Mouse (Mus musculus) hindlimb bud, embryonic 11.5 days (tissue): ENCODE data around the gene Gpc1.

Experiments used
- DNase-seq: peaks from one replicate; pipeline ENCODE4 v3.0.0-alpha.2; 2012; ENCODE audit warnings: low read depth, low spot score; ENCODE audit errors: extremely low spot score

Gpc1 gene

GRCm38 (mm10) chr1:92878066-92878741 lies 46.8 kb downstream of the Gpc1 start:
- DNase-seq = no peak

GRCm38 (mm10) chr1:92879266-92879665 lies 47.8 kb downstream of the Gpc1 start:
- no peak for DNase-seq

DNA sequence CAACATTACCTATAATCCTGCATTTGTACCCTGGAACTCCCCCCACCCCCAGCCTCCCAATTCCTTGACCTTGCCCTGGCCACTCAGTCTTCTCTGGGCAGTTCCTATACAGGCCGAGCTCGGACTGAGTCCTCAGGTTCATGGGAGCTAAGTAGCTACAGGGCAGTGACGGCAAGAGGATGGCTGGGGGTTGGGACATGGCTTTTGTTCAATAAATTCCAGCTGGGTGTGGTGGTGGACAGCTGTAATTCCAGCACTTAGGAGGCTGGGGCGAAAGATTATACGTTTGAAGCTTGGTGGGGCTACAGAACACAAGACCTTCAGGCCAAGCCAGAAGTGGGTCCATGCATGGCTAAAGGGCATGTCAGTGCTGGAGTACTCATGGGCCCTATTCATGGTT lies 48.7 kb downstream of the Gpc1 start:
- no peak for DNase-seq

GRCm38 (mm10) chr1:92881982-92882381 lies 50.5 kb downstream of the Gpc1 start:
- no peak for DNase-seq

DNA sequence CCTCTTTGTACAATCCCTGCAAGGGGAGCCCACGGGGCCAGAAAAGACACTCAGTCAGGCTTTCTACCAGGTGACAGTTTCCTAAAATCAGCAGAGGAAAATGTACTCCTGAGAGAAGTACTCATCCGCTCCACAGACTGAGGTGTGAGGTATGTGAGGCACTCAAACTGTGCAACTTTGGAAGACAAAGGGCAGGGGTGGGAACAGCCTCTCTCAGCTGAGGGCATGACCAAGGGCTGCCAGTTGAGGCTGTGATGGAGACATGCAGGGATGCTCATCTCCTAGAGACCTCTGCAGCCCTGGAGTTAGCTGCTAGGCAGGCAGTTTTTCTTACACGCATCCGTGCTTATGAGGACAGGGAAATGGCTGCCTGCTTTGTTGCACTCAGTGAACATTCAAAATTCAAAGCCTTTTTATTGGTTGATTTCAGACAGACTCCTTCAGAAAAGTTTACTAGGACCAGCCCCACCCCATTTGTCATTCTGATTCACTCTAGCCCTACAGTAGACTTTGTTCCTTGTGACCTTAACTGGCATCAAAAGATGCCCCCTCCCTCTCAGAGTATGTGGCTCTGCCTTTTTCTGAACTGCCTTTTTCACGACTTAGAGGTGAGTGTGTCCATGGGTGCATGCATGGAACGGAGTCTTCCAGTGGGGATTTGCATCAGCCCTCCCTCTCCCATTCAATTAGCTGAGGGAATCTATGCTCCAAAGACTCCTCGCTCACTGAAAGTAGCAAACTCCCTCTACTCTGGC lies 57.6 kb downstream of the Gpc1 start:
- no peak for DNase-seq

- no peak for DNase-seq
Measured at GRCm38 (mm10) chr1:92892791-92893190, 61.3 kb downstream of the Gpc1 start.

DNA sequence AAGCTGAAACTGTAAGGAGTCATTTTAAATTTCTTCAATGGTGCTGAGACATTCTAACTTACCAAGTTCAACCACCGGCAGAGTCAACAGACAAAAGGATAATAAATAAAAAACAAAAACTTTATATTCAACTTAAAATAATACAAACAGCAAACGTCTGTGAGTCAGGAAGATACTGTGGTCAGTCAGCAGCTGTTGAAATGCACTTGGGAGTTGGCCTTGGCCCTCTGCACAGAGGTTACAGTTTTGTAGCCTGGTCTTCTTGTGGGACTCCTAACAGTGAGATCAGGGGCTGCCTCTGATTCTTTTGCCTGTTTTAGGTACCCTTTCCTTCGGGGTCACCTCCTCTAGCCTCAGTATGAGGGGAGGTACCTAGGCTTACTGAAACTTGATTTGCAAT lies 62.5 kb downstream of the Gpc1 start:
- DNase-seq = no peak

DNA sequence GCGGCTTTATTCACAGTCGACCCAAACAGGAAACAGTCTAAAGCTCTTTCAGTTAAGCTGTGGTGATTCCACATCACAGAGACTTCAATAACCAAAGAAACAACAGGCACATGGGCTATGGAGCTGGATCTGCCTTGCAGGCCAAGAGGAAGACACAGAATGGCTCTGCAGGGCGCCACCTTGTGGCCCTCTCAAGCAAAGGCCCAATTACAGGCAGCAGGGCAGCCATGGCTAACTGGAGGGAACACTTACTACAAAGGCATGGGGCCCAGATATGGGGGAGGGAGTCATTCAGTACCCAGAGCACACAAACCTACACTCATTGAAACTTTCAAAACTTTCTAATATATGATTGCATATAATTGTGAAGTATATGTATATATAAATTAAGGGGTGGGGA lies 63.6 kb downstream of the Gpc1 start:
- peak; percentile 72 for DNase-seq

DNA sequence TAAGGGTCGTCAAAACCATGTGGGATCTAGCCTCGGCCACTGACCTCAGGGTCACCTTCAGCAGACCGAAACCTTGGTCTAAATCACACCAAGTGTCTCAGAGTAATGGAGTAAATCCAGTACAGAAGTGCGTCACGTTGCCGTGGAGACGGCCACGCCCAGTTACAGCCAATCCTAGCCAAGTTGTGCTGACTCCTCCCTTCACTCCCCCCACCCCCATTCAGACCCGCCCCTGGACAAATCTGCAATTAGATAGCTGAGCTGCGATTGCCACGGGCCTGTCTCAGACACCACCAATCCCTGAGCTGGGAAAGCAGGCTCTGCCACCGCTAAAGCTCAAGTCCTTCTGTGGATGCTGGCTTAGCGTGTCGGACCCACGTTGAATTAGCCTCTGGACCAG lies 71.3 kb downstream of the Gpc1 start, which contains the start of gene Ankmy1:
Ankmy1 (minus strand) TSS at position 121 of the 400 bp plus-strand sequence.
- no peak for DNase-seq

DNA sequence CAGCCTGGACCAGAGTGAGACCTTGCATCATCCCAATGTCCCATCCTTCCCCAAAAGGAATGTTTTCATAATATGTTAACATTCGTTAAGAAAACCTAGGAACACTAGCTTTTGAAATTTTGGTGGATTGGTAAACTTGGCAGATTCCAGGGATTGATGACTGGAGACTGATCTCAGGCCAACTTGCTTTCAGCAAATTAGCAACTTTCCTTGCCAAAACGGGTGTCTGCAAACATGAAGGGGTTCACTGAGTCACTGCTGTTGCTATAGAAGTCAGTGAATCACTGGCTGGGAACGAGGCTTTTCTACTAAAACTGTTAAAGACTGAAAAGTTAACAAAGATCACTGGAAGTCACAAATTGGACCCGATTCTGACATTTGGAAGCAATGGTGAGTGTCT lies 72.2 kb downstream of the Gpc1 start:
- no peak for DNase-seq

GRCm38 (mm10) chr1:92905703-92906310 lies 74.4 kb downstream of the Gpc1 start:
- DNase-seq = no peak

GRCm38 (mm10) chr1:92906779-92907631 lies 75.6 kb downstream of the Gpc1 start, which contains the start of gene Dusp28:
Gene Dusp28, plus strand, starts transcription at chr1:92906981.
- DNase-seq = no peak

GRCm38 (mm10) chr1:92907632-92908360 lies 76.4 kb downstream of the Gpc1 start:
- DNase-seq = no peak

GRCm38 (mm10) chr1:92908664-92909063 lies 77.2 kb downstream of the Gpc1 start:
- DNase-seq = no peak

DNA sequence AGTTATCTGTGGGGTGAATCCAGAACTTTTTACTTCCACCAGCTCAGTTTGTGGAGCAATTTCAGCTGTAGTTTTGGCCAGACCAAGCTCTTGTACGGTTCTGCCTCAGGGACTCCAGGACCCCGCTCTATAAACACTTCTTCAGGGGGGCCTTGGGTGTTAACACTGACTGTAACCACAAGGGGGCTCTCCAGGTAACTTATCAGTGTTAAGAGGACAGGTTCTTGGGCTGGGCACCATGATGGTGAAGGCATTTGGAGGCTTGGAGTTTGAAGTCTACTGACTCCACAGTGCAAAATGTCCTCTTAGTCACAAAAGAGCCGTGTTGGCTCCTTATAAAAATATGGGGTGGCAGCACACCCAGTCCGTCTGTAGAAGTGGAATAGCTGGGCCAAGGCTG lies 77.6 kb downstream of the Gpc1 start:
- DNase-seq = no peak
